Mouse (Mus musculus) thymus, postnatal 14 days (tissue): ENCODE results near the gene Ddi1.
"Not testable (repeated sequence)": the region's sequence is repeated elsewhere in the genome, so short reads cannot be mapped to it uniquely, and the experiment has no call there.

ENCODE experiments used
- DNase-seq: peaks from one replicate; pipeline ENCODE4 v3.0.0; 2021

The Ddi1 gene

DNA sequence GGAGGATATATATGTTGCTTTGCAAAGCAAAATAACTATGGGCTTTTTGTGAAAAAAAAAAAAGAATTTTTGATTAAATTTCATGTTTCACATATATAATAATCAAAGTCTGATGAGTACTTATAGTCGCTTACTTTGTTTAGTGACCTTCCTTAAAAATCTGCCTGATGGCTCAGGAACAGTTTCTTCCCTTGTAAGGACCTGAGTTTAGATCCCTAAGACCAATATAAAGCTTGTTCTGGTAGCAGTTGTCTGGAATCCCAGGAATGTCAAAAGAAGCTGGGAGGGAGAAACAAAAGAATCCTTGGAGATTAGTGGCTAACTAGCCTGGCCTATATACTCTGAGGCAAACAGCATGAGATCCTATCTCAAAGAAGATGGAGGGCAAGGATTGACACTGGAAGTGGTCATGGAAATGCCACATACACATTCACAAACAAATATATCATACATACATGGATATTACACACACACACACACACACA lies at the start of gene Ddi1:
Ddi1 (minus strand) TSS at position 51 of the 485 bp plus-strand sequence.
- no peak for DNase-seq

DNA sequence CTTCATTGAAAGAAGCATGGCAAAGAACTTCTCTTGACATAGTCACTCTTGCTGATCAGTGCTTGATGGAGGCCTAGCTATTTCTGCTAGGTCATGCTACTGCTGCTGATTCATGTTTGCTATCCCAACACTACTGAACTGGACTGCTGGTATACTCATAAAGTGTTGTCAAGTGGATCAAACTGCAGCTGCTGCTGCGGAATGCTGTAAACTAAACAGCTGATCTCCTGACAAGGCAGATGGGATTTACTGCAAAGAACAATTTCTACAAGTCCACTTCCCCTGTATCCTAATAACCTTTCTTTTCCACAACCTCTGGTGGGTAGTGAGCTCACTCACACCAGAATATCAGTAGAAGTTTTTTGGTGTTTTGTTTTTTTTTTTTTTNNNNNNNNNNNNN lies 47.5 kb upstream of the Ddi1 start:
- no peak for DNase-seq

DNA sequence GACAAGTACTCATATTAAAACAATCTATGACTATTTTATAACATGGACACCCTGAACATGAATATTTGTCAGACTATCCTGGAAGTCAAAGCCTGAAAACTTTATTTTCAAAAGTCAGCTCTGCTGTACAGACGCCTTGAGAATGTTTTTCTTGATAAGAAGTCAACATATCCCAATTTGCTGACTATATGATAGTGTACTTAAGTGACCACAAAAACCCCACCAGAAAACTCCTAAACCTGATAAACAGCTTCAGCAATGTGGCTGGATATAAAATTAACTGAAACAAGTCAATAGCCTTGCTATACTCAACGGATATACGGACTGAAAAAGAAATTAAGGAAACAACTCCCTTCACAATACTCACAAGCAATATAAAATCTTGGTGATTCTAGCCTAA lies 36.2 kb upstream of the Ddi1 start:
- DNase-seq: no peak

DNA sequence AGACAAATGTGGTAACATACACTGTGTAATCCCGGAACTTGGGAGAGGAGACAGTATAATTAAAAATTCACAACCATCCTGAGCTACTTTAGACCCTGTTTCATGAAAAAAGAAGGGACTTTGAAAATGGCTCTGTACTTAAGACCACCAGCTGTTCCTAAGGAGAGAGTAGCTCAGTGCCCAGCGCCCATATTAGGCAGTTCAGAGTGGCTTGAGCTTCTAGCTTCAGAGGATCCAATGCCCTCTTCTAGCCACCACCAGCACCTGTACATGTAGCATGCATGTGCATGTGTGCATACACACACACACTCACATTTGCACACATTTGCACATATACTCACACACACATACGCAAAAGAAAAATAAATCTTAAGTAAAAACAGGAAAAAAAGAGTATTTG lies 34.9 kb upstream of the Ddi1 start:
- no peak for DNase-seq

DNA sequence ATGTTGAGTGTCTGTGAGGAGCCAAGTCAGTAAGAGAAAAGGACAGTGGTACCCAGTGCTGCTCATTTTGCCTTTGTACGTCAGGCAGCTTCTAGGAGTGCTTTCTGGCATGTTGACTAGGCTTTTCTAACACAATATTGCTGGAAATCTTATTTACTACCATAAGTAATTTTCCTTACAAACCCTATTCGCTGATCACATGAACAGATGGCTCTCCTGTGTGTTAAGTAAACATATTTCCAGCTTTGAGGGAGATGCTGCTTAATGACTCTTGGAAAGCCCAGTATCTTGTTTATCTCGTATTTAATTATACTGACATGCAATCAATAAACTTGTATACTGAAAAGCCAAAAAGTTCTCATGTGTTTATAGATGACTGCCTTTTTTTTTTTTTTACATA lies 32.4 kb upstream of the Ddi1 start:
- DNase-seq: no peak

DNA sequence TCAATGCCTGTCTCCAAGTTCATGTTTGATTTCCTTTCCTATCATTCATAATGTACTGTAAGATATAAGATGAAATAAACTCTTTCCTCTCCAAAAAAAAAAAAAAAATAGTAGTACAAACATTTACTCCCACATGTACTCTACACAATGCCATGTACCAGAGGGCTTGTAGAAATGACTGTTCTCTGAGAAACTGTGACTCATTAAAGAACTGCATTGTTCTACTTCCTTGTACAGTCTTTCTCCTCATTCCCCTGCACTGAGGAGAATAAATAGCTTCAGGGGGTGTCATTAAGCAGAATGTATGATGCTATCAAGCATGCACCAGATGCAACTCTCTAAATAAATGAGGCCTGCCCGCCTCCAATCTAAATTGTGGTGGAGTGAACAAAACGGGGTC lies 28.9 kb upstream of the Ddi1 start:
- no peak for DNase-seq

DNA sequence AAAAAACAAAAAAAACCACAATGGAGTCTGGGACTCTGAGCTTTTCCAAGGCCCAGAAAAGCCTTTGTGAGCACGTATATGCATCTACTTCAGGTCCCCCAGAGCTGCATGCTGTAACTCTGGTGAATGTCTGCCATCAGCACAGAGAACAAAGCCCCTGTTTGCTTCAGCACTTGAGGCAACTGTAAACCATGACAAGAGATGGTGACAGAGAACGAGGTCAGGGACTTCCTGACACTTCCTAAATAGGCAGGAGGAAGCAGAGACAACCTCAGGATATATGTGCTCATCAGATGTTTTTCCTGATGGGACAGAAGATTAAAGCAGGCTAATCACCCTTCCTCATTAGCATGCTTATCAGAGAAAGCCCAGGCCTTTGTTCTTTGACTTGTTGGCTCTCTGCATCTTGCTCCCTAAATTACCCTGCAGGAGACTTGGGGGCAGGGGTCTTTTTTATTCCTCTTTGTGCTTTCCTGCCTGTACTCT lies 19.6 kb upstream of the Ddi1 start:
- no peak for DNase-seq

DNA sequence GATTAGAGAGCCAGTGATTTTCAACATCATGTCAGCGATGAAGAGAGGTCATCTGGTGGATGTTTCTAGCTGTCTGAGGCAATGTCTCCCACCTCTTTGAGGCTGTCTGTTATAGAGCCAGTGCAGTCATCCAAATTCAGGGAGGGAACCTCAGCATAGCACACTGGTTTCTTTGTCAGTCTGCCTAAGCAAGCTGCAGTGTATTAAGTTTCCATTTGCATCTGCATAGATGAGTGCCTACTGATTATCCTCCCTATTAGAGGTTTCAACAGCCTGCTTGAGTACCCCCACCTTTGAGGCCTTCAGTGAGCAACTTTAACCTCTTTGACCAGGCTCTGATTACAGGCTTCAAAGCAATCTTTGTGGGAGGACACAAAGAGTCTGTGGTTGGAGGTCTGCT lies 17.1 kb upstream of the Ddi1 start:
- no peak for DNase-seq

DNA sequence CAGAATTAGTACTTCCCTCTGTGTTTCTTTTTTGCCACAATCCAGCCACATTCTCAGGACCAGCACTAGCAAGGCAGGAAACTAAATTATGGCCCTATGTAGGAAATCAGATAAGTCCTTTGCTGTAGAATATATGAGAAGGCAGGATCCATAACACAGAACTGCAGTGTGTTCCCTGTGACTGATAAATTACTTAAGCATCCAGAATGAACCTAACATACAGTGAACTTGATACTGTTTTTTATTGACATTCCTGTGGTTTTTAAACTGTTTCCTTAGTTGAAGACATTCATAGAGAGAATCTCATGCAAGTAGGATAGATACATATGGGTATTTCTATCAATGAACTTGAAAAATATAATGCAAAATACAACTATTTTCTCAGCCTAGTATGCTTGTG lies 7.9 kb upstream of the Ddi1 start:
- DNase-seq: no peak

DNA sequence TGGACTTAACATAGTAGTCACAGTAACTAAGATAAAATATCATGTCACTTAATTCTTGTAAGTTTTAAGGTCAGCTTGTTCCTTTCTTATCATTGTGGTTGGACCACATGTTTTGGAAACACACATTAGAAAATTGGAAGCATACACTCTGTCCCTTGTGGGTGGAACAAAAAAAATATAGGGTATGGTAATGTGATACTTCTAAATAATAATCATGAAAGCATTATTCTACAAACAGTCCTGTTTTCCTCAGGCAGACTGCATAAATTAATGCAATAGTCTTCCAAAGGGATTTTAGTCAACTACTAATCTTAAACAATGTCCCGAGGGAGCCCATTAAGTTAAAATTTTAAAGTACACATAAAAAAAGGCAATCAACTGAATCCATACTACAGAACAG lies 6.7 kb upstream of the Ddi1 start:
- DNase-seq: no peak

DNA sequence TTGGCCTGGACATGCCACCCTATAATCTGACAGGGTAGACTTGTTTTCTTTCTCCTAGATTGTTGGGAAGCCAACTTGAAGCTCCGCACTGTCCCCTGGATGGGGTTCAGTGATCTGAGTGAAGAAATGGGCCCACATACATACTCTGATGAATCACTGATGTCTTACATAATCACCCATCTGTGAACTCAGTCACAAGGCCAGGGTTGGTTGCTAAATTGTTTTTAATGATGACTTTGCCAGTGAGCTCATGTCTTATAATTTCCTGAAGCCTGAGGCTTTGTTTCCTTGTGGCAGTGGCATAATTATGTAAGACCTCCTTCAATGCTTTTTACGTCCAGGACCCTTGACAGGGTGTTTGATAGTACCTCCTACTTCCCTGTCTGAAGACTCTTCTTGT lies 4.8 kb downstream of the Ddi1 start:
- no peak for DNase-seq

DNA sequence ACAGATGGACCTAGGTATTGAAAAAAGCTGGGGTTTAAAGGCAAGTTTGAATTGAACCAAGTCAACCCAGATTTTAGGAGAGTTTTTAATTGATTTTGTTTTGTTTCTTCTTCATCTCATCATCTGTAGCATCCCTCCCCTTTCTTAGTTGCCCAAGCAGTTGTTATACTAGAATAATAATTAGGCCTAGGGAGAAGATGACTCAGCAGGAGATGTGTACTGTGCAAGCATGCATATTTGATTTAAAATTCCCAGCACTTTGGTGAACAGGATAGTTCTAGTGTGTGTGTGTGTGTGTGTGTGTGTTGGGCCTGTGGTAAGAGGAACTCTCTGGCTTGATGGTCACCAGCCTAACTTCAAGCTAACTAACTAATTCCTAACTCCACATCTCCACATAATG lies 12.6 kb downstream of the Ddi1 start:
- no peak for DNase-seq

DNA sequence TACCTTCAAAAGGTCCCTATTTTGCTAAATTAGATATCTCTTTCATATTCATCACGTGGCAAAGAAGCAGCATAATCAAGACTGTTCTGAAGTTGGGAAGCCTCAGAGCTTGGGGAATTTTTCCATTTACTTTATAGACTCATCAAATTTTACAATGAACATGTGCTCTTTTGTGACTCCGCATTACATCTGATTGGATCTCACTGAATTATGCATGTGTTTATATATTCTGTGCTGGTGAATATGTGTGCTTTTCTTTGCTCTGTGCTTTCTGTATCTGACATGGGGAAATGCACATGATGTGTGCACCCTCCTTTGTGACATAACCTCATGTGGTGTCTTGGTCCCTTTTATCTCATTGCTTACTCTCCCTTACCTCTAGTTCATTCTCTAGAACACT lies 17.7 kb downstream of the Ddi1 start:
- no peak for DNase-seq

DNA sequence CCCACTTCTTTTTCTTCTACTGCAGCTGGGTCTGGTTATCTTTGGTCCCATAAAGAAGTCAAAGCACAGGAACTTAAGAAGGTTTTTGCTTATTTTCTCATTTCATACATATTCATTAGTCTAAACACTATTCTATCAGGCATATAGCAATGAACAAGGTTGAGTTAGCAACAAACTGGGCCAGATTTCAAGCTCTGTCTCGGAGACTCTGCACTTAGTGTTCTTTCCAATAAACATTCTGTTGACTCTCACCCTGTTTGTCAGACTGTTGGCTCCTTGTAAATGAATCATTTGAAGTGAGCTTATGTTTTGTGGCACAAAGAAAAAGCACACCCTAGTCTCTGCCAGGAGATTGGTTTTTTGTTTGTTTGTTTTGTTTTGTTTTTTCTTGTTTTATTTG lies 19.3 kb downstream of the Ddi1 start:
- DNase-seq: no peak

DNA sequence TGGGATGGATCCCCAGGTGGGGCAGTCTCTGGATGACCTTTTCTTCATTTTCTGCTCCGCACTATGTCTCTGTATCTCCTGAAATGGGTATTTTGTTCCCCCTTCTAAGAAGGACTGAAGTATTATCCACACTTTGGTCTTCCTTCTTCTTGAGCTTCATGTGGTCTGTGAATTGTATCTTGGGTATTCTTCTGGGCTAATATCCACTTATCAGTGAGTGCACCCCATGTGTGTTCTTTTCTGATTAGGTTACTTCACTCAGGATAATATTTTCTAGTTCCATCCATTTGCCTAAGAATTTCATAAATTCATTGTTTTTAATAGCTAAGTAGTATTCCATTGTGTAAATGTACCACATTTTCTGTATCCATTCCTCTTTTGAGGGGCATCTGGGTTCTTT lies 33.7 kb downstream of the Ddi1 start:
- not testable (repeated sequence) for DNase-seq

DNA sequence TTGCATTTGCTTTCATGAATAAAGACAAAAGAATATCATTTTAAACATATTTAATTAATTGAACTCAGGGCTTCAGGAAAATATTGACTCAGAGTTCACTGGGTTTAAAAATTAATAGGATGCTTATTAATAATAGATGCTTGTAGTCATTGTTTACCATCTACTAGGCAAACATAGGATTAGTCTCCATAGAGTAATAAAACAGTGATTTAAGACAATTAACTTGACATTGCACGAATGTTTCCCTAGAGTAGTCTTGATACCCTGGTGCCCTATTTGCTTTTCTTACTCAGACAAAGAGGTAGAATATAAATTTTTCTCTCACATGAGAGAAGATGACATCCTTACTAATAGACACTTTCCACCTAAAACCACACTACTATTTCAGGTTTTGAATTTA lies 52.1 kb downstream of the Ddi1 start:
- DNase-seq: no peak

DNA sequence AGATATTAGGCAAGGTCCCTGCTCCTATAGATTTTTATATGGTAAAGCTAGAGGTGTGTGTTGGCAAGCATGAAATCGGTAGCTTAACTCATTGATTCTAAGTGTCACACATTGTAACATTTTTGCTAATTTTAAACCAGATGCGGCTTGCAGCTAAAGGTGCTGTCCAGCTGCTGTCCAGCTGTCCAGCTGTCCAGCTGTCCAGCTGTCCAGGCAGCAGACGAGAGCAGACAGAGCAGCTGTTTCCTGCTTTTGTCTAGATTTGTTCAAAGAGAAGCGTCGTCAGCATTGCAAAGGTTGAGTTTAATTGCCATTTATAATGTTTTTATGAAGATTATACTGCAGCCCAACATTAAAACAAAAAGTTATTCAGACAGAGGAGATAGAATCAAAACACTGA lies 56.8 kb downstream of the Ddi1 start:
- no peak for DNase-seq
